Mouse (Mus musculus) skeletal muscle tissue, adult 2 months (tissue): ENCODE data around the gene Olfr324.

Source experiments
- DNase-seq: peaks from one replicate; pipeline ENCODE4 v3.0.0-alpha.2; 2012; ENCODE audit warnings: low read depth, low spot score

The Olfr324 gene

GRCm38 (mm10) chr11:58594814-58595213 is at the start of gene Olfr324:
TSS of gene Olfr324 (plus strand) at chr11:58595114.
- DNase-seq = no peak

- peak; percentile 0 for DNase-seq
Observed at GRCm38 (mm10) chr11:58546322-58546721, 48.6 kb upstream of the Olfr324 start, which contains the start of gene Olfr329-ps. TSS of gene Olfr329-ps (minus strand) at chr11:58546422.

- DNase-seq = peak; percentile 6
Observed at GRCm38 (mm10) chr11:58555536-58555935, 39.4 kb upstream of the Olfr324 start, which contains the start of gene Olfr328. TSS of gene Olfr328 (minus strand) at chr11:58555636.

GRCm38 (mm10) chr11:58570405-58570804 is 24.5 kb upstream of the Olfr324 start, which contains the start of gene Olfr224:
TSS of gene Olfr224 (minus strand) at chr11:58570553.
- DNase-seq = peak; percentile 28

- no peak for DNase-seq
Observed at GRCm38 (mm10) chr11:58577430-58577829, 17.5 kb upstream of the Olfr324 start, which contains the start of gene Olfr325. TSS of gene Olfr325 (plus strand) at chr11:58577730.

- DNase-seq = no peak
Observed at GRCm38 (mm10) chr11:58578636-58579035, 16.3 kb upstream of the Olfr324 start.

- no peak for DNase-seq
Observed at GRCm38 (mm10) chr11:58587898-58588348, 7.0 kb upstream of the Olfr324 start.

GRCm38 (mm10) chr11:58588620-58589250 is 6.2 kb upstream of the Olfr324 start:
- DNase-seq = no peak

- no peak for DNase-seq
Observed at GRCm38 (mm10) chr11:58597837-58598236, 2.9 kb downstream of the Olfr324 start.

GRCm38 (mm10) chr11:58602062-58602461 is 7.1 kb downstream of the Olfr324 start:
- DNase-seq = no peak

GRCm38 (mm10) chr11:58602800-58603560 is 8.1 kb downstream of the Olfr324 start:
- no peak for DNase-seq

GRCm38 (mm10) chr11:58604688-58605087 is 9.8 kb downstream of the Olfr324 start:
- no peak for DNase-seq

- DNase-seq = no peak
Observed at GRCm38 (mm10) chr11:58605228-58605627, 10.3 kb downstream of the Olfr324 start.

GRCm38 (mm10) chr11:58606177-58606919 is 11.4 kb downstream of the Olfr324 start:
- DNase-seq = no peak

GRCm38 (mm10) chr11:58607030-58607429 is 12.1 kb downstream of the Olfr324 start:
- no peak for DNase-seq

GRCm38 (mm10) chr11:58613359-58613758 is 18.4 kb downstream of the Olfr324 start:
- no peak for DNase-seq

GRCm38 (mm10) chr11:58614526-58614925 is 19.6 kb downstream of the Olfr324 start:
- DNase-seq = no peak

- no peak for DNase-seq
Observed at GRCm38 (mm10) chr11:58615975-58616374, 21.1 kb downstream of the Olfr324 start, which contains the start of gene 2210407C18Rik. TSS of gene 2210407C18Rik (minus strand) at chr11:58616075.

- no peak for DNase-seq
Observed at GRCm38 (mm10) chr11:58618369-58618768, 23.5 kb downstream of the Olfr324 start.

GRCm38 (mm10) chr11:58618793-58619192 is 23.9 kb downstream of the Olfr324 start:
- no peak for DNase-seq

GRCm38 (mm10) chr11:58626146-58626545 is 31.2 kb downstream of the Olfr324 start:
- DNase-seq = no peak

- no peak for DNase-seq
Observed at GRCm38 (mm10) chr11:58630401-58630800, 35.5 kb downstream of the Olfr324 start, which contains the start of gene Olfr323. TSS of gene Olfr323 (minus strand) at chr11:58630501.
